19 mouse cellular contexts compared by ENCODE assay signal in the genomic region with DNA sequence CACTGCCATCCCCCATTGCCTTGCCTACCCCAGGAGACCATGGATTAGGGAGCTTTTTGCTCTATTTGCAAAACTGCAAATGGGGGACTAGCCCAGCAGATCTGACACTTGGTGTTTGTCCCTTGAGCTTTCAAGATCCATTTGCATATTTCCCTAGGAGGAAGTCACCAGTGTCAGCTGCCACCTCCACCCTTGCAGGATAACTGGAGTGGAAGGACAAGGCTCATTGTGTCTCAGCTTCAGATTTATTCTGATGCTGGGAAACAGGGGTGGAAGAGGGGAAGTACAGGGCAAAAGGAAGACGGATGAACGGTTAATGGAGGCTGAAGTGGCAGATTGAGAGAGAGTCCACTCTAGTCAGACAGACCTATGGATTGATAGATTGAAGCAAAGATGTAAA.
"Had no signal": no experiment of that assay in that cellular context is flagged by ENCODE, and none has a peak within 500 bp of the region (broad histone marks: within the 10 kb centered on the region; RNA-seq: fewer than 3 reads in every experiment).

No protein-coding gene starts in this region.

- ATAC-seq: liver, postnatal 0 days had no signal

- DNase-seq: kidney, adult 11 months; kidney, adult 9 months; kidney, postnatal 36 days; layer of hippocampus, adult 9-11 months; layer of hippocampus, postnatal 36 days; liver; liver, embryonic 13.5 days; liver, postnatal 0 days; lung, postnatal 14 days; right cerebral cortex, postnatal 14 days; thymus, adult 2 months; thymus, postnatal 25 days had no signal

- H3K27ac ChIP-seq: kidney, postnatal 0 days; limb, embryonic 12.5 days; liver, embryonic 13.5 days; lung, embryonic 15.5 days; macrophage; neural tube, embryonic 12.5 days; stomach, embryonic 15.5 days had no signal

- H3K4me2 ChIP-seq: limb, embryonic 12.5 days; liver, embryonic 13.5 days; lung, embryonic 15.5 days; neural tube, embryonic 12.5 days; stomach, embryonic 15.5 days had no signal

- H3K9ac ChIP-seq: limb, embryonic 12.5 days; liver, embryonic 13.5 days; liver, postnatal 0 days; lung, embryonic 15.5 days; neural tube, embryonic 12.5 days; stomach, embryonic 15.5 days had no signal

- H3K27me3 ChIP-seq: limb, embryonic 12.5 days; liver, embryonic 13.5 days; lung, embryonic 15.5 days; megakaryocyte, embryonic 14.5 days; neural tube, embryonic 12.5 days; stomach, embryonic 15.5 days had no signal

- H3K4me3 ChIP-seq: limb, embryonic 12.5 days; liver, embryonic 13.5 days; lung, embryonic 15.5 days; megakaryocyte, embryonic 14.5 days; neural tube, embryonic 12.5 days; stomach, embryonic 15.5 days had no signal

- H3K9me3 ChIP-seq: limb, embryonic 12.5 days; liver, embryonic 13.5 days; lung, embryonic 15.5 days; megakaryocyte, embryonic 14.5 days; neural tube, embryonic 12.5 days; stomach, embryonic 15.5 days had no signal

- H3K36me3 ChIP-seq: limb, embryonic 12.5 days; liver, embryonic 13.5 days; lung, embryonic 15.5 days; neural tube, embryonic 12.5 days; stomach, embryonic 15.5 days had no signal

- H3K4me1 ChIP-seq: liver, embryonic 13.5 days; lung, embryonic 15.5 days; neural tube, embryonic 12.5 days; stomach, embryonic 15.5 days had no signal
